Mouse (Mus musculus) heart, adult 8-10 months (tissue): ENCODE measurements around the gene Olfr601. TPM values are rescaled to one million over a fixed set of nuclear protein-coding genes. Genes with fewer than 3 reads are reported as not detected.
"Not testable (repeated sequence)": the region's sequence is repeated elsewhere in the genome, so short reads cannot be mapped to it uniquely, and the experiment has no call there.

ENCODE experiments used
- DNase-seq: peaks from one replicate; pipeline ENCODE4 v3.0.0; 2022; ENCODE audit warnings: low spot score
- total RNA-seq, 4 experiments: library from RNA; stranded (reverse); gene quantifications; 2 replicates each; pipeline ENCODE4 v1.2.4; 2022

The Olfr601 gene
- total RNA-seq, result not detected

DNA sequence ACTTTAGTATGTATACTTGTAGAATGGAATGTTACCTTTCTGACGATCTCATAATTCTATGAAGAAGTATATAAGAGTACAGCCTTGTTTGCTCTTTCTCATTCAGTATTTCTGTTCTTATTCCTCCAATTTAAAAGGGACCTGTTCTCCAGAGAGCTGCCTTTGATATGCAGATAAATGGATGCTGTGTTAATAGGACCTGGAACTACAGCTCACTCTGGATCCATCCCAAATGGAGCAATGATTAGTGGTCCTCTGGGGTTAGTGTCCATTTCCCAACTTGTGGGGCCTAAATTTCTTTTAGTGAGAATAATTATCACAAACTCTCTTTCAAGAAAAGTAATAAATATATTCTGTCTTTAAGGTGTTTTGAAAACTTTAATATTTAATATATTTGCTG, at the start of gene Olfr601:
TSS of gene Olfr601 (minus strand) at position 101 of the 400 bp plus-strand sequence.
- no peak for DNase-seq

DNA sequence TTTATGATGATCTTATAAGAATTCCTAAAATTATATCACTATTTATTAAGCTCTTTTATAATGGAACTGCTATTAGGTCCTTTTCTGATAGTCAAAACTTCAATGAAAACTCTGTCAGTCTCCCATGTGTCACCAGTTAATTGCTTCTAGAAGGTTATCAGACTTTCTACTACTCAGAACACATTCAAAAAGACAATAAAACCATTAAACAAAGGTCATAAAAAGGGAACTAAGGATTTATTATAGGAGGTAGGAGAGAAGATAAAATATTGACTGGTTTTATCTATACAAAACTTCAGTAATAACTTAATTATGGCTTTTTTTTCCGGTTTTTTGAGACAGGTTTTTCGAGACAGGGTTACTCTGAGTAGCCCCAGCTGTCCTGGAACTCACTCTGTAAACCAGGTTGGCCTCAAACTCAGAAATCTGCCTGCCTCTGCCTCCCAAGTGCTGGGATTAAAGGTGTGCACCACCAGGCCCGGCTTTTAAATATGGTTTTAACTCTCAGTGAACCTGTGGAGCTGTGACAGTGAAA, 44.1 kb upstream of the Olfr601 start:
- DNase-seq, result not testable (repeated sequence)

DNA sequence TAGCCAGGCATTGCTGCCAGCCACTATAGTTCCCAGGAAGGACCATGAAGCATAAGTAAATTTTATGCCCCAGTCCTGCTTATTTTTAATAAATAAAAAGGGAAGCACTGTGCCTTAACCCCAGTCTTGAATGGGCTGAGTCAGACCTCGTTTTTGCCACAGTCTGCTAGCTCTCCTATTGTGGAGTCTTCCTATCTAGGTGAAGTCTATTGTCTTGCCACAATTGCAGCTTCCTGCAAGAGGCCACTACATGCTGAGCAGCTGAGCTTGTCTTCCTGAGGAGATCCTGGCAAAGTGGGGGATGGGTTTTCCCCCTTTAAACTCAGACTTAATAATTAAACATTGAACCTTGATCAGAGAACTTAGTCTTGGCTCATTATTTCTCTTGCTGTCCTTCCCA, 36.5 kb upstream of the Olfr601 start:
- no peak for DNase-seq

DNA sequence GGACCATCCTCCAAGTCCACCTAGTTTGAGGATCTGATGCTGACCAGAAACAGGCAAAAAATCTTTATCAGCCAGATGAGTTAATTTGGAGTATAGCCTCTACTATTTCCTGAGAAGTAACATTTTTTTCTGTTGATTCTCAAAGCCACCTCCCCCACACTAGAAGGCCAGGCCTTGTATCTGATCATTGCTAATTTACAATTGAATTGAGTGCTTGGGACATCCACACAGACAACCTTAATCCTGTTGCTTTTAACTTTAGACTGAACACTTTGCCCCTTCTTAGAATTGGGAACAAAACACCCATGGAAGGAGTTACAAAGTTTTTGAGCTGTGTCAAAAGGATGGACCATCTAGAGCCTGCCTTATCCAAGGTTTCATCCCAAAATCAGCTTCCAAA, 35.3 kb upstream of the Olfr601 start:
- no peak for DNase-seq

DNA sequence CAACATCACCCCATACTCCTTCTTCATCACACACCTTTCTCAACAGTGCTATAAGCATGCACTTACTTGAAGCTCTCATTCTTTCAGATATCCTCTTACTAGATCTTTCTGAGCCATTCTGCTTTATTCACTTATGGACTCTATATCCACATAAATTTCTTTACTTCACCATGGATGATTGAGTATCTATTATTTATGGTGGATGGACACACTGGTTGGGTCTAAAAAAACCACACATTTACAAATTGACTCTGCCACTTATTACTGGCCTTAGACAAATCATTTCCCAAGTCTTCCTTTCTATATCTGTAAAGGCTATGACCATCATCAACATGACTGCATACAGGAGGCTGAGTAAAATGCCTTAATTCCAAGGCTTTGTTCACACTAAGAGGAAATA, 23.6 kb upstream of the Olfr601 start, which contains the start of gene Olfr603:
TSS of gene Olfr603 (minus strand) at position 101 of the 400 bp plus-strand sequence.
- no peak for DNase-seq

DNA sequence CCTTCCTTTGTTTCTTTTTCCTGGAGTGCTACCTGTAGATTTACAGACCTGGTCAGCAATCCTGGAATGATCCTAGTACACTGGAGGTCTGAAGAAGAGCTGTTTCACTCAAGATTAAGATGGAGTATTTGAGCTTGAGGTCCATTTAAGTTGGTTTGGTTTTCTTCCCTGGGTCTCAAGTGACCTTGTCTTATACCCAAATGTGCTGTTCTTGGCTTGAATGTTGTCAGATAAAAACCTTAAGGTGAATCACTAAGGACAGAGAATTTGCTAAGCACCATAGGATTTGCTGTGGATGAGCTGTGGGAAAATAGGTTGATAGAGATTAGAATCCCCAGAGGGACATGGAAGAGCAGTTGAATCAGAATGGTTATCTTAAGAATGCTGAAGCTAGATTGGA, 12.9 kb downstream of the Olfr601 start, which contains the start of gene Olfr600:
TSS of gene Olfr600 (minus strand) at position 101 of the 400 bp plus-strand sequence.
- DNase-seq, result no peak

DNA sequence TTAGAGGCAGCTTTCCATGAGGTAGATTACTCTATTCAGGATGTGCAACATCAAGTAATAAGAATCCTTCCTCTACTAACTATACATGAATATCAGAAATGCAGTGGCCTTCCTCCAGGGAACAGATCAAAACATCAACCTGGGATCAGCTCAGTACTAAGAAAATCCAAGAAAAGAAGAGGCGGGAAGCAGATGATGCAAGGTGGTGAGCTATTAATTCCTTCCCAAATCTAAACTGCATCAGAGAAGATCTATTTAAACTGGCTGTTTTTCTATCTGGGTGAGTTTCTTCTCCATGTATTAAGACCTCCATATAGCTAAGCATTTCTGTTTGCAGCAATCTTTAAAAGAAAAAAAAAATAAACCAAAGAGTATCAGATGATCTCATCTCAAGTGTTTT, 26.8 kb downstream of the Olfr601 start, which contains the start of gene Olfr599:
TSS of gene Olfr599 (plus strand) at position 301 of the 400 bp plus-strand sequence.
- no peak for DNase-seq

DNA sequence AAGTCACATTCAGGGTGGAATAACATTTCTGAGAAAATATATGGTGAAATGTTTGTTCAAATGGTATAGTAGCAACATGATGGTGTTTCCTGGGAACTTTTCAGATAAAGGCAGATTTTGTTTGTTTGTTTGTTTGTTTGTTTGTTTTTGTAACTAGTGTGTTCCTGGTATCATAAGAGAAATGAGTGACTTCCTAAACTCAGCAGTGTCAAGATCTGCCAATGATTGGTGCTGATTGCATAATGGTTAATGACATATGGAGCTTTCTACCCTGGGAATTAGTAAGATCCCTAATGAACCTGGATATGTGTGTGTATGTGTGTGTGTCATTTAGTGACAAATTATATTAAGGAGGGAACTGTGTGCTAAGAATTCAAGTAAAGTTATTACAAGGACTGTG, 39.2 kb downstream of the Olfr601 start, which contains the start of gene Olfr598:
TSS of gene Olfr598 (plus strand) at position 301 of the 400 bp plus-strand sequence.
- DNase-seq, result no peak

DNA sequence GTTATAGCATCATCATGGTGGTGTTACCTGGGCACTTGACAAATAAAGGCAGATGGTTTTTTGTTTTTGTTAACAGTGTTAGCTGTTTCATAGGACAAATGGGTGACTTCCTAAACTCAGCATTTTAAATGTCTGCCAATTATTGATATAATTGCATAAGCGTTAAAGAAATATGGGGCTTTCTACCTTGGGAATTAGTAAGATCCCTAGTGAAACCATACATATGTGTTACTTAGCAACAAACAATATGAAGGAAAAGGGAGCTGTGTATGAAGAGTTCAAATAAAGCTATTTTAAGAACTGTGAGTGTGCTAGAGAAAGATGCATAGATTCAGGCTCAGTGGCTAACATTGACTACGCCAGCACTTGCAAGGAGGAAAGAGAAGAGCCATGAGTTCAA, 46.4 kb downstream of the Olfr601 start, which contains the start of gene Olfr597:
TSS of gene Olfr597 (plus strand) at position 301 of the 400 bp plus-strand sequence.
- not testable (repeated sequence) for DNase-seq

Other genes starting within 250 kb of the Olfr601 start
- gene Olfr586, start 237.0 kb downstream of the Olfr601 start, total RNA-seq, result not detected
- not detected for gene Olfr588-ps1, start 221.8 kb downstream of the Olfr601 start, total RNA-seq
- gene Olfr589, start 206.3 kb downstream of the Olfr601 start, total RNA-seq, result not detected
- not detected for gene Olfr591, start 184.3 kb downstream of the Olfr601 start, total RNA-seq
- not detected for gene Olfr592, start 177.9 kb downstream of the Olfr601 start, total RNA-seq
- not detected for gene Olfr593, start 150.8 kb downstream of the Olfr601 start, total RNA-seq
- not detected for gene Olfr594, start 145.7 kb downstream of the Olfr601 start, total RNA-seq
- gene Usp17ld, start 110.2 kb downstream of the Olfr601 start, total RNA-seq, result not detected
- not detected for gene Olfr596, start 57.0 kb downstream of the Olfr601 start, total RNA-seq
- gene Olfr597, start 46.3 kb downstream of the Olfr601 start, total RNA-seq, result not detected
- not detected for gene Olfr598, start 39.1 kb downstream of the Olfr601 start, total RNA-seq
- not detected for gene Olfr599, start 26.7 kb downstream of the Olfr601 start, total RNA-seq
- not detected for gene Olfr600, start 13.0 kb downstream of the Olfr601 start, total RNA-seq
- gene Olfr603, start 23.5 kb upstream of the Olfr601 start, total RNA-seq, result not detected
- gene Usp17lc, start 52.4 kb upstream of the Olfr601 start, total RNA-seq, result not detected
- not detected for gene Olfr605, start 82.8 kb upstream of the Olfr601 start, total RNA-seq
- not detected for gene Olfr606, start 86.4 kb upstream of the Olfr601 start, total RNA-seq
- not detected for gene Olfr607, start 101.5 kb upstream of the Olfr601 start, total RNA-seq
- gene Olfr608, start 107.2 kb upstream of the Olfr601 start, total RNA-seq, result not detected
- gene Olfr609, start 135.4 kb upstream of the Olfr601 start, total RNA-seq, result not detected
- not detected for gene Olfr610, start 149.5 kb upstream of the Olfr601 start, total RNA-seq
- not detected for gene Olfr611, start 158.2 kb upstream of the Olfr601 start, total RNA-seq
- gene Olfr612, start 180.1 kb upstream of the Olfr601 start, total RNA-seq, result not detected
- gene Olfr613, start 185.4 kb upstream of the Olfr601 start, total RNA-seq, result not detected
- not detected for gene Olfr615, start 193.4 kb upstream of the Olfr601 start, total RNA-seq
- not detected for gene Olfr616, start 206.5 kb upstream of the Olfr601 start, total RNA-seq
- not detected for gene Olfr617, start 210.4 kb upstream of the Olfr601 start, total RNA-seq
- not detected for gene Olfr618, start 227.4 kb upstream of the Olfr601 start, total RNA-seq
- gene Olfr619, start 237.9 kb upstream of the Olfr601 start, total RNA-seq, result not detected
- not detected for gene Olfr620, start 249.9 kb upstream of the Olfr601 start, total RNA-seq